Mouse (Mus musculus): ENCODE measurements around the gene Hyal3. TPM values are rescaled to one million over a fixed set of nuclear protein-coding genes. Genes with fewer than 3 reads are reported as not detected.

Hyal3 gene
- total and polyA plus RNA-seq, 2 experiments: 0.18 to 0.54 TPM

- no peaks in the 10 kb centered on the region for H3K27me3 ChIP-seq (ENCODE audit: control insufficient read depth, insufficient read depth, low read length)
- TF ChIP-seq POLR2A (IDR thresholded peaks at IDR 0.05; ENCODE audit: extremely low read depth, insufficient read depth, low read length) (peak; percentile 94), CTCF (IDR thresholded peaks at IDR 0.05; ENCODE audit: low read depth, low read length) (no peak)
- H3K4me1 ChIP-seq (ENCODE audit: control insufficient read depth, insufficient read depth, low read length): peaks cover 25% of the 10 kb centered on the region
- 6% methylated on average over 16 of the region's 16 CpGs for WGBS
- peak; percentile 97 for DNase-seq (ENCODE audit: extremely low read depth, low read depth, low spot score)
- H3K9ac ChIP-seq (ENCODE audit: low read depth, low read length): peak within 1 kb of the TSS; percentile 91
- peaks cover 19% of the 10 kb centered on the region; the same call in 1 of the 2 replicates for H3K79me2 ChIP-seq (ENCODE audit: control insufficient read depth, insufficient read depth, low read length)
- H3K4me3 ChIP-seq (ENCODE audit: insufficient read depth, low read depth, low read length): peak within 1 kb of the TSS; percentile 91
- H3K36me3 ChIP-seq (ENCODE audit: control insufficient read depth, insufficient read depth, low read length): peaks cover 9% of the 10 kb centered on the region
- H3K27ac ChIP-seq (replicated peaks; ENCODE audit: insufficient read depth, low read depth, low read length): peak within 1 kb of the TSS; percentile 97
Measured at GRCm38 (mm10) chr9:107576357-107577107, 4.1 kb upstream of the Hyal3 start, which contains the start of gene Hyal1. Hyal1 (plus strand) TSS chr9:107576927.

GRCm38 (mm10) chr9:107577871-107578270 is 2.7 kb upstream of the Hyal3 start:
- Histone ChIP-seq H3K27me3 (ENCODE audit: control insufficient read depth, insufficient read depth, low read length) (no peaks in the 10 kb centered on the region), H3K4me3 (ENCODE audit: insufficient read depth, low read depth, low read length) (peak overlapping the region; percentile 91), H3K79me2 (ENCODE audit: control insufficient read depth, insufficient read depth, low read length) (peaks cover 15% of the 10 kb centered on the region; the same call in 1 of the 2 replicates), H3K9ac (ENCODE audit: low read depth, low read length) (peak overlapping the region; percentile 91), H3K36me3 (ENCODE audit: control insufficient read depth, insufficient read depth, low read length) (peaks cover 2% of the 10 kb centered on the region; the same call in 1 of the 2 replicates), H3K27ac (replicated peaks; ENCODE audit: insufficient read depth, low read depth, low read length) (peak overlapping the region; percentile 97), H3K4me1 (ENCODE audit: control insufficient read depth, insufficient read depth, low read length) (peaks cover 28% of the 10 kb centered on the region)
- 20% methylated on average over 10 of the region's 10 CpGs for WGBS
- DNase-seq (ENCODE audit: extremely low read depth, low read depth, low spot score): peak; percentile 90
- TF ChIP-seq CTCF (IDR thresholded peaks at IDR 0.05; ENCODE audit: low read depth, low read length): no peak
- TF ChIP-seq POLR2A (IDR thresholded peaks at IDR 0.05; ENCODE audit: extremely low read depth, insufficient read depth, low read length): peak; percentile 44; the same call in 1 of the 2 replicates

- no peak for TF ChIP-seq POLR2A (IDR thresholded peaks at IDR 0.05; ENCODE audit: extremely low read depth, insufficient read depth, low read length)
- H3K9ac ChIP-seq (ENCODE audit: low read depth, low read length): peak within 1 kb of the TSS; percentile 91
- no peaks in the 10 kb centered on the region for H3K27me3 ChIP-seq (ENCODE audit: control insufficient read depth, insufficient read depth, low read length)
- peak within 1 kb of the TSS; percentile 97 for H3K27ac ChIP-seq (replicated peaks; ENCODE audit: insufficient read depth, low read depth, low read length)
- DNase-seq (ENCODE audit: extremely low read depth, low read depth, low spot score): no peak
- H3K79me2 ChIP-seq (ENCODE audit: control insufficient read depth, insufficient read depth, low read length): peaks cover 15% of the 10 kb centered on the region; the same call in 1 of the 2 replicates
- H3K36me3 ChIP-seq (ENCODE audit: control insufficient read depth, insufficient read depth, low read length): peaks cover 2% of the 10 kb centered on the region; the same call in 1 of the 2 replicates
- H3K4me1 ChIP-seq (ENCODE audit: control insufficient read depth, insufficient read depth, low read length): peaks cover 28% of the 10 kb centered on the region
- H3K4me3 ChIP-seq (ENCODE audit: insufficient read depth, low read depth, low read length): peak within 1 kb of the TSS; percentile 91
- WGBS: 24% methylated on average over 3 of the region's 3 CpGs
Measured at GRCm38 (mm10) chr9:107578587-107578986, 2.0 kb upstream of the Hyal3 start, which contains the start of gene Naa80. Naa80 (plus strand) TSS chr9:107578887.

DNA sequence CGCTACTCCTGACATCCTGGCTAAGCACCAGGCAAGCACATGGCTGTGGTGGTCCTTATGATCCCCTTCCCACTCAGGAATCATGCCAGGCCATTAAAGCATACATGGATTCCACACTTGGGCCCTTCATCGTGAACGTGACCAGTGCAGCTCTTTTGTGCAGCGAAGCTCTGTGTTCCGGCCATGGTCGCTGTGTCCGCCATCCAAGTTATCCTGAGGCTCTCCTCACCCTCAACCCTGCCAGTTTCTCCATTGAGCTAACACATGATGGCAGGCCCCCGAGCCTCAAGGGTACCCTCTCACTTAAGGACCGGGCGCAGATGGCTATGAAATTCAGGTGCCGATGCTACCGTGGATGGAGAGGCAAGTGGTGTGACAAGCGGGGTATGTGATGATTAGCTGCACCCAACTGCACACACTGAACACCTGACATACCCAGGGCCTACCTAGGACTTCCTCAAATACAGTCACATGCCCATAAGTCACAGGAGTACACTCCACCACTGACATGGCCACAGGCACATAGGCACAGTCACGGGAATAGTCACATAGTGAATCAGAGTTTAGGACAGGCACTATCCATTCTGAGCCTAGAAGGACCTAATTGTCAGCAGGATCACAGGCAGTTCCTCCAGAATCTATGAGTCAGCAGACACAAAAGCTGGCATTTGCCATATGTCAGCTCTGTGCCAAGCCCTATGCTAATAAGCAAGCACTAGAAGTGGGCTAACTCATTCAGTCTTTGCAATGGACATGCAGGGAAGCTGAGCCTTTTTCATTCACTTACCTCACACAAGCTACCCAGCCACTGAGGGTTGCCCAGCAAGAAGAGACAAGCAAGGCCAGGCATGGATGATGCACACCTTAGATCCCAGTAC is 1.4 kb upstream of the Hyal3 start:
- peak; percentile 39 for DNase-seq (ENCODE audit: extremely low read depth, low read depth, low spot score)
- Histone ChIP-seq H3K36me3 (ENCODE audit: control insufficient read depth, insufficient read depth, low read length) (peaks cover 2% of the 10 kb centered on the region; the same call in 1 of the 2 replicates), H3K4me1 (ENCODE audit: control insufficient read depth, insufficient read depth, low read length) (peaks cover 28% of the 10 kb centered on the region), H3K27ac (replicated peaks; ENCODE audit: insufficient read depth, low read depth, low read length) (peak overlapping the region; percentile 20), H3K4me3 (ENCODE audit: insufficient read depth, low read depth, low read length) (peak overlapping the region; percentile 8), H3K27me3 (ENCODE audit: control insufficient read depth, insufficient read depth, low read length) (no peaks in the 10 kb centered on the region), H3K79me2 (ENCODE audit: control insufficient read depth, insufficient read depth, low read length) (peaks cover 15% of the 10 kb centered on the region; the same call in 1 of the 2 replicates), H3K9ac (ENCODE audit: low read depth, low read length) (peak overlapping the region; percentile 64)
- no peak for TF ChIP-seq CTCF (IDR thresholded peaks at IDR 0.05; ENCODE audit: low read depth, low read length)
- no peak for TF ChIP-seq POLR2A (IDR thresholded peaks at IDR 0.05; ENCODE audit: extremely low read depth, insufficient read depth, low read length)
- 91% methylated on average over 14 of the region's 14 CpGs for WGBS

DNA sequence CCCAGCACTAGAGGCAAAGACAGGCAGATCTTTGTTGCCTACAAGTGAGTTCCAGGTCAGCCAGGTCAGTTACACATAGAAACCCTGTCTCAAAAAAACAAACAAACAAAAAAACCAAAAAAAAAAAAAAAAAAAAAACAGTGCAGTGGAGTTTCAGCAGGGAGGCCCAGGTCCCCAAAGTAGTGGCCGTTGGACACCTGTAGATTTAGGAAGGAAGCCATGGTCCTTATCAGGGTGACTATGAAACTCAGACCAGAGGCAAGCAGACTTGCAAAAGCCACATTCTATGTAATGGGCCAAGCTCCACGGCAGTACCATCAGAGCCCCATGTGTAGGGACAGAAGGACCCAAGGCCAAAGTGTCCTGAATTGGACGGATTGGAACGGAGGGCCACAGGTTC is 966 bp downstream of the Hyal3 start:
- Histone ChIP-seq H3K79me2 (ENCODE audit: control insufficient read depth, insufficient read depth, low read length) (peaks cover 15% of the 10 kb centered on the region; the same call in 1 of the 2 replicates), H3K36me3 (ENCODE audit: control insufficient read depth, insufficient read depth, low read length) (peaks cover 2% of the 10 kb centered on the region; the same call in 1 of the 2 replicates), H3K27ac (replicated peaks; ENCODE audit: insufficient read depth, low read depth, low read length) (peak overlapping the region; percentile 57), H3K9ac (ENCODE audit: low read depth, low read length) (peak overlapping the region; percentile 74), H3K4me1 (ENCODE audit: control insufficient read depth, insufficient read depth, low read length) (peaks cover 21% of the 10 kb centered on the region), H3K4me3 (ENCODE audit: insufficient read depth, low read depth, low read length) (no peak overlapping the region), H3K27me3 (ENCODE audit: control insufficient read depth, insufficient read depth, low read length) (no peaks in the 10 kb centered on the region)
- 33% methylated on average over 4 of the region's 4 CpGs for WGBS
- TF ChIP-seq CTCF (IDR thresholded peaks at IDR 0.05; ENCODE audit: low read depth, low read length) (no peak), POLR2A (IDR thresholded peaks at IDR 0.05; ENCODE audit: extremely low read depth, insufficient read depth, low read length) (no peak)
- DNase-seq (ENCODE audit: extremely low read depth, low read depth, low spot score): peak; percentile 61
